Mouse (Mus musculus) brain, embryonic 14.5 days (tissue): Measurements from ENCODE around the gene Fbxo27.

Experiments used
- CTCF ChIP-seq: fragments of 200-500 bp; IDR thresholded peaks from 2 replicates; pipeline ENCODE4 v1.5.1; 2012; ENCODE audit warnings: inconsistent platforms, mild to moderate bottlenecking, moderate library complexity, borderline replicate concordance; ENCODE audit not compliant: insufficient read depth, insufficient read length; ENCODE audit errors: extremely low read depth
- POLR2A ChIP-seq: fragments of 200-500 bp; IDR thresholded peaks from 2 replicates; pipeline ENCODE4 v1.6.1; 2012; ENCODE audit warnings: mild to moderate bottlenecking, inconsistent platforms, borderline replicate concordance; ENCODE audit not compliant: poor library complexity, insufficient read depth, insufficient read length, severe bottlenecking; ENCODE audit errors: extremely low read depth

DNA sequence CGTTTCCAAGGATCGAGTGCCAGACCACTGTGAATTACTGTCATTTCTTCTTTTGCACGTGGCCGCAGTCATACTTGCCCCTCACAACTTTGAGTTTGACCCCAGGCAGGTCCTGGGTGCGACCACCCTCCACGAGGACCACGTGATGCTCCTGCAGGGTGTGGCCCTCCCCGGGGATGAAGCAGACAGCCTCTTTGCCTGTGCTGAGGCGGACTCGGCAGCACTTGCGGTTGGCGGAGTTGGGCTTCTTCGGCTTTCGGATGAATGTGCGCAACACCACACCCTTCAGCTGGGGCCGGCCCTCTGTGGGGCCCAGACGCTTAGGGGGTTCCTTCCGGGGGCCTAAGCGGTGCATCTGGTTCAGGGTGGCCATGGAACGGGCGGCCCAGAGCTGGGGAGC is 47.2 kb downstream of the Fbxo27 start:
- TF ChIP-seq CTCF: no peak
- TF ChIP-seq POLR2A: no peak
